Comparison of ENCODE assay signal across 19 mouse cellular contexts in the genomic region with DNA sequence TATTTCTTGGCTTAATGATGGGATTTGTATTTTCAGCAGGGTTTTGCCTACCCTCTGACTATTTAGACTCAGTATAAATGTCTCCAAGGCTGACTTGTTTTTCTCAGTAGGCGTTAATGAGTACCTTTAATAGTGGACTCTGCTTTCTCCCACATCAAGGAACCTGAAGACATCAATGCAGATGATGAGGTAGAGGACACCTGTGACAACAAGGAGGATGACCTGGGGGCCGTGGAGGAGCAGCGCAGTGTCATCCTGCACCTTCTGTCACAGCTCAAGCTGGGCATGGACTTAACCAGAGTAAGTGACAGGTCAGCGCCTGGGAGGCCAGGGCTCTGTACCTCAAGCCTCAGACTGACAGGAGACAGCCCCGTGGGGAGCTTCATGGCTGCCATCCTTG.
"Had no signal": no experiment of that assay in that cellular context is flagged by ENCODE, and none has a peak within 500 bp of the region (broad histone marks: within the 10 kb centered on the region; RNA-seq: fewer than 3 reads in every experiment).

No protein-coding gene starts in this region.

- H3K27ac ChIP-seq: lung, embryonic 15.5 days; macrophage; midbrain, embryonic 13.5 days; midbrain, embryonic 15.5 days; neural tube, embryonic 12.5 days had no signal

- H3K4me2 ChIP-seq: lung, embryonic 15.5 days; midbrain, embryonic 11.5 days; midbrain, embryonic 13.5 days; midbrain, embryonic 15.5 days; neural tube, embryonic 12.5 days had no signal

- H3K4me1 ChIP-seq: lung, embryonic 15.5 days; megakaryocyte, embryonic 14.5 days; midbrain, embryonic 13.5 days; midbrain, embryonic 15.5 days; neural tube, embryonic 12.5 days had no signal

- DNase-seq: lung, adult 2 months; lung, postnatal 14 days; lung, postnatal 36 days; retina, postnatal 1 day; right cerebral cortex, adult 18-20 months; right cerebral cortex, postnatal 25 days; right cerebral cortex, postnatal 4 days; spleen, adult 18-20 months; thymus, adult 18-20 months; thymus, postnatal 14 days; thymus, postnatal 36 days had no signal

- H3K4me3 ChIP-seq: lung, embryonic 15.5 days; megakaryocyte, embryonic 14.5 days; midbrain, embryonic 13.5 days; midbrain, embryonic 15.5 days; neural tube, embryonic 12.5 days had no signal

- ATAC-seq: lung, postnatal 0 days; midbrain, embryonic 13.5 days; midbrain, embryonic 15.5 days had no signal

- H3K9ac ChIP-seq: lung, embryonic 15.5 days; midbrain, embryonic 13.5 days; midbrain, embryonic 15.5 days; neural tube, embryonic 12.5 days had no signal

- H3K9me3 ChIP-seq: lung, embryonic 15.5 days; megakaryocyte, embryonic 14.5 days; midbrain, embryonic 13.5 days; midbrain, embryonic 15.5 days; neural tube, embryonic 12.5 days had no signal

- H3K27me3 ChIP-seq: lung, embryonic 15.5 days; megakaryocyte, embryonic 14.5 days; midbrain, embryonic 13.5 days; midbrain, embryonic 15.5 days; neural tube, embryonic 12.5 days had no signal
